In the genomic region with DNA sequence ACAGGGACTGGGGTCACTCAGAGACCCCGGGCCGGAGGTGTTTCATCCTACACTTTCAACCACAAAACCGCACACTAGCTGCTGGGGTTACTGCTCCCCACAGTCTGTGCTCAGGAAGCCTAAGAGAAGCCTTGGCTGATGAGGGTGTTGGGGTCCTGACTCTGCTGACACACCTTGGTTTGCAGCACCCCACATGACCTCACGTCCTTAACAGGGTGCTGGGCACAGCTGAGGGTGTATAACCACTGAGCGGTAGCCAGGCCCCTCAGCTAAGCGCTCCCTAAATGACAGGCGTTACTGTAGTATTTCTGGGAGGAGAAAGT, we compare ENCODE assay signal across 13 mouse cellular contexts. TPM values are rescaled to one million over a fixed set of nuclear protein-coding genes. Genes with fewer than 3 reads are reported as not detected.
DNase-seq lines count a peak whose midpoint lies in the region; TF ChIP-seq lines count a peak whose summit lies in the region.
"Had no signal": no experiment of that assay in that cellular context is flagged by ENCODE, and none has a peak within 500 bp of the region (broad histone marks: within the 10 kb centered on the region; RNA-seq: fewer than 3 reads in every experiment).

No protein-coding gene starts in this region.

- H3K36me3 ChIP-seq in heart, adult 2 months (ENCODE audit: control insufficient read depth, insufficient read depth, low read length) = no peaks in the 10 kb centered on the region

- TF ChIP-seq EP300 in heart, adult 2 months (IDR thresholded peaks at IDR 0.05; ENCODE audit: insufficient read depth, low read depth, low read length) = no peak

- H3K4me3 ChIP-seq in heart, adult 2 months = no peak overlapping the region
- no peak overlapping the region for H3K4me3 ChIP-seq in layer of hippocampus, adult 2 months
- H3K4me3 ChIP-seq: embryonic facial prominence, embryonic 12.5 days; lung, embryonic 15.5 days had no signal

- WGBS in heart, adult 2 months = 71% methylated on average over 7 of the region's 7 CpGs

- H3K4me1 ChIP-seq in heart, adult 2 months (ENCODE audit: control insufficient read depth, insufficient read depth, low read length) = peaks cover 4% of the 10 kb centered on the region
- H3K4me1 ChIP-seq: embryonic facial prominence, embryonic 12.5 days had no signal

- H3K27ac ChIP-seq in heart, adult 2 months = peak overlapping the region; percentile 84
- H3K27ac ChIP-seq in layer of hippocampus, adult 2 months = peak overlapping the region; percentile 64; the same call in 1 of the 2 replicates
- H3K27ac ChIP-seq: embryonic facial prominence, embryonic 12.5 days had no signal

- H3K79me2 ChIP-seq in heart, adult 2 months (replicated peaks; ENCODE audit: control insufficient read depth, insufficient read depth, low read length) = no peaks in the 10 kb centered on the region

- peak overlapping the region; percentile 50 for H3K9ac ChIP-seq in heart, adult 2 months (ENCODE audit: low read depth, low read length)
- H3K9ac ChIP-seq: embryonic facial prominence, embryonic 12.5 days; lung, embryonic 15.5 days had no signal

- TF ChIP-seq POLR2A in heart, adult 2 months (IDR thresholded peaks at IDR 0.05; ENCODE audit: insufficient read depth, low read depth, low read length) = no peak

- intact Hi-C loops in heart, adult 2 months (cut with DNase I) = loop anchor here (5.0 kb wide), 1 partner anchor 54 kb away; no protein-coding TSS in a partner anchor

- no peak for DNase-seq in heart, adult 2 months
- DNase-seq in heart, adult 18-20 months = no peak
- no peak for DNase-seq in layer of hippocampus, adult 2 months (ENCODE audit: low spot score in 2 of 2)
- DNase-seq in layer of hippocampus, adult 9-10 months (ENCODE audit: low spot score) = no peak
- peak; percentile 57 for DNase-seq in thymus, postnatal 4 days
- DNase-seq in thymus, postnatal 0 days (ENCODE audit: low spot score) = no peak
- no peak for DNase-seq in adrenal gland, adult (ENCODE audit: inconsistent age in 2 of 2, low spot score in 1 of 2)
- no peak for DNase-seq in ovary, adult 18-20 months (ENCODE audit: low spot score)
- DNase-seq: cerebellum, adult 9-10 months; gastrocnemius, postnatal 36 days; kidney, adult 2 months had no signal

- H3K27me3 ChIP-seq in heart, adult 2 months (ENCODE audit: control insufficient read depth, insufficient read depth, low read length) = no peaks in the 10 kb centered on the region
- H3K27me3 ChIP-seq: embryonic facial prominence, embryonic 12.5 days; lung, embryonic 15.5 days had no signal

- no peak for TF ChIP-seq CTCF in heart, adult 2 months (IDR thresholded peaks at IDR 0.05)
- no peak for TF ChIP-seq CTCF in layer of hippocampus, adult 2 months (conservative IDR thresholded peaks at IDR 0.05)

RNA-seq across cellular contexts. Expression of a gene that starts 29.8 kb away (rescaled TPM):
- total RNA-seq in heart, adult 2 months (2021) = 10 to 100 TPM; 60.5 to 67.2 TPM
- 37.1 and 55.3 TPM in 2 replicates for polyA plus RNA-seq in heart, adult 2 months (2012; rRNA removed)
- total RNA-seq in heart, adult 18-20 months (2021) = 10 to 100 TPM; 67.5 to 74.8 TPM
- total RNA-seq in layer of hippocampus, adult 2 months (2021) = 100 to 1,000 TPM; 169 to 173 TPM
- 81.6 and 85.6 TPM in 2 replicates for polyA plus RNA-seq in thymus, postnatal 0 days (2015; fragmentation: Nextera tagmentation; extraction: Ambion mirVana)

RNA-seq across cellular contexts. Expression of a gene that starts 29.9 kb away (rescaled TPM):
- 10 to 100 TPM; 69.3 to 75.0 TPM for total RNA-seq in heart, adult 2 months (2021)
- 122 and 139 TPM in 2 replicates for polyA plus RNA-seq in heart, adult 2 months (2012; rRNA removed)
- total RNA-seq in heart, adult 18-20 months (2021) = 10 to 100 TPM; 60.9 to 72.9 TPM
- total RNA-seq in layer of hippocampus, adult 2 months (2021) = 10 to 100 TPM; 77.1 to 80.3 TPM
- polyA plus RNA-seq in thymus, postnatal 0 days (2015; fragmentation: Nextera tagmentation; extraction: Ambion mirVana) = 31.3 and 39.8 TPM in 2 replicates

RNA-seq across cellular contexts. Expression of a gene that starts 51.7 kb away (rescaled TPM):
- total RNA-seq in heart, adult 2 months (2021) = not detected
- 0.10 TPM in 1 of 2 replicates, not detected in the other for polyA plus RNA-seq in heart, adult 2 months (2012; rRNA removed)
- not detected for total RNA-seq in heart, adult 18-20 months (2021)
- total RNA-seq in layer of hippocampus, adult 2 months (2021) = 10 to 100 TPM; 17.5 to 18.5 TPM
- polyA plus RNA-seq in thymus, postnatal 0 days (2015; fragmentation: Nextera tagmentation; extraction: Ambion mirVana) = 0.12 TPM in 1 of 2 replicates, not detected in the other

Comparison
In these comparisons a context has a peak if more than half of its experiments do, and no peak if none do; other contexts are left out.
1. RNA of a gene that starts 51.7 kb away (total RNA-seq): 17.5 to 18.5 TPM in layer of hippocampus, adult 2 months; not detected in heart, adult 2 months and not detected in heart, adult 18-20 months; every median in the first group is over 10 times any median in the second.